Mouse (Mus musculus): ENCODE measurements around the gene Sez6l2.

GRCm38 (mm10) chr7:127014320-127014719 lies 64.0 kb downstream of the Sez6l2 start, which contains the start of gene Mvp:
- TF ChIP-seq POLR2A (IDR thresholded peaks at IDR 0.05; ENCODE audit: insufficient read depth, low read depth, low read length) (0 out of 2 replicates have a peak, but pooled peaks have one; percentile 14), CTCF (IDR thresholded peaks at IDR 0.05; ENCODE audit: insufficient read depth, low read depth, low read length) (no peak)
